Mouse (Mus musculus): ENCODE data around the gene 4933405O20Rik.

Gene 4933405O20Rik

DNA sequence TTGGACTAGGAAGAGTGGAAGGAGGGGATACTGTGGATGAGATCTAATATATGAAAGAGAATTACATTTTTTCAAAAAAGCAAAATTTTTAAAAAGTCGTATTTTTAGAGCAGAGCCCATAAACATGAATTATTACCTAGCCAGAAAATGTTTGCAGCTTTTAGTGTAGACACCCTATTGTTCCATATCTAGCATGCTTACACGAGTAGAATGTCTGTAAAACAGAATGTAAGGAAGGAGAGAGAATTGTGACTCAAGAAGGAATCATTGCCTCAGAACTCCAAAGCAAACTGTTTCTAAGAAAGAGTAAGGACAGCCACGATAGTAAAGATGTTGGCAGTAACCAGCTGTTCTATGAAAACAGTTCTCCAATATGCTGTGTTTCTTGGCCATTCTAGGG, at the start of gene 4933405O20Rik:
TSS of gene 4933405O20Rik (plus strand) at position 301 of the 400 bp plus-strand sequence.
- no peak for DNase-seq

GRCm38 (mm10) chr7:50549572-50549971, 49.4 kb upstream of the 4933405O20Rik start:
- no peak for DNase-seq

DNA sequence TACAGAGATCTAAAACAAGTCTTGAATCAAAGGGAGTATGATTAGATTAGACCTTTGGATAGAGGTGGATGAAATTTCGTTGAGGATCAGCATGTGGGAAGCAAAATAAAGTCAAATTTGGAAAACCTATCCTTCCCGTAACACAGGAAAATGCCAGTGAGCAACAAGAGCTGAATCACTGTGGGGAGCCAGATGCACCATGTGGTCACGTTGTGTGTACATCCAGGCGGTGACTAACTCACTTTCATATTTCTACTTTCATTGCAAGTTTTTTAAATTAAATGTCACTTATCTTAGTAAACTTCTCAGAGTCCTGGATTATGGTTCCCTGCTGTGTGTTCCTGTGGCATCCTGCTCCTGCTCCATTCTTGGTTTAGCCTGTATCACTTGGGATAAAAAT, 47.6 kb upstream of the 4933405O20Rik start:
- no peak for DNase-seq

- DNase-seq: no peak
These were observed 36.3 kb upstream of the 4933405O20Rik start for GRCm38 (mm10) chr7:50562708-50563107.

DNA sequence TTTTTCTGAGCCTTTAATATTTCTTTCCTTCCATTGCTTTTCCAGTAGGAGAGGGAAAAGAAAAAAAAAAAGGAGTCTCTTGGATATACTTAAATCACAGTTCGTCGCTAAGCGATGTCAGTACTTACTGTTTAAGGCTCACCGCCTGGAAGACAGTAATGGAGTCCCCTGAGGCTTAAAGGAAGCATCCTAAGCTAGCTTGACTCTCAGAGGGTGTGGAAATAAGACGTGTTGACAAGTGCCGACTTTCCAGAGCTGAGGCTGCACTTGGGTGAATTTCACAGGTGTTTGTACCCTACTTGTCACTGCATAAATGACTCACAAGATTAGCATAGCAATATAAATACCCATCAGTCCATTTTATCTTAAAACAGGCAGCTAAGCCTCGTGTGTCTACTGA, 25.1 kb upstream of the 4933405O20Rik start:
- DNase-seq: no peak

DNA sequence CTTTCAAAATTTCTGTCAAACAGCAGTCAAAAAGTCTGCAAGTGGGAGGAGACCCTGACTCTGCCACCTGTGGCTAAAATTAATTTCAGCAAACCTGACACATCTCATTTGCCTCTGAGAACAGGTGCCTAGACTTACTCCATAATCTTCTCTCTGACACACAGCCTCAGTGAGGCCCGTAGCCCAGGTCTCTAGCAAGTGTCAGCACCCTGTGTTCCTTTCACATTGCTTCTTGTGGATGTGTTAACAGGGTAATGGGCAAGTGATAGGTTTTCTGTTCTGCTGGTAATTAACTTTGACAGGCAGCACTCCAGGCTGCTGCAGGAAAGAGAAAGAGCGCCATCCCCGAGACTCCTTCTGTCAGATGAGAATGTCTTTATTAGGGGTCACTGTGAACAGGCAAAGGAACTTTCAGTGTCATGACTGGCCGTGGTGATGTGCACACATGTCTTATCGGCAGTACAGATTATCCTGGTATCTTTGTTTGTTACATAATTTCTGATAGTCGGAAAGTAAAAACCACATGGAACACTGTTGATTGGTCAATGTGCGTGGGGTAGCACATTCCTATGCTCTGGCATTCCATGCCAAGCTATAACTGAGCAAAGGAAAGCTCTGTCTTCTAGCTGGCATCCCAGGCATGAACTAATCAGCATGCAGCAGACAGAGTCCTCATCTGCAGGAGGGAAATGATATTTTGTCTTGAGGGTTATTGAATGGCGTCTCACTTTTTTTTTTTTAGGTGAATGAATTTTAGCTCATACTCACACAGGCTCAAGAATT, 10.2 kb upstream of the 4933405O20Rik start:
- no peak for DNase-seq

DNA sequence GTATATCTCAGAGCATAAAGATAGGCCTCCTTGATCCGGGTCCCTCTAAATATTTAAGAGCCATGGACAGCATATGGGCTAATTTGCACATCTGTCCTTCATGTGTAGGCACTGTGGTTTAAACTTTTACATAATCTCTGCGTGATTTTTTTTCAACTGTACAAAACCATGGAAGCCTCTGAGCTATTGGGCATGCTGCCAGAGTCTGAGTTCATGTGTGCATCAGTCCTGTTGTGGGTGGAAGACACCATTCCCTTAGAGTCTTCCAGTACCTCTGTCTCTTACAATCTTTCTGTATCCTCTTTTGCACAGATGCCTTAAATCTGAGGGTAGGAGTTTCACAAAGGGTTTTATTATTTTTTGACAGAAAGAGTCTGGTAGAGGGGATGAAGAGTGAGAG, 15.1 kb downstream of the 4933405O20Rik start:
- DNase-seq: no peak

GRCm38 (mm10) chr7:50629186-50629585, 30.2 kb downstream of the 4933405O20Rik start:
- no peak for DNase-seq

DNA sequence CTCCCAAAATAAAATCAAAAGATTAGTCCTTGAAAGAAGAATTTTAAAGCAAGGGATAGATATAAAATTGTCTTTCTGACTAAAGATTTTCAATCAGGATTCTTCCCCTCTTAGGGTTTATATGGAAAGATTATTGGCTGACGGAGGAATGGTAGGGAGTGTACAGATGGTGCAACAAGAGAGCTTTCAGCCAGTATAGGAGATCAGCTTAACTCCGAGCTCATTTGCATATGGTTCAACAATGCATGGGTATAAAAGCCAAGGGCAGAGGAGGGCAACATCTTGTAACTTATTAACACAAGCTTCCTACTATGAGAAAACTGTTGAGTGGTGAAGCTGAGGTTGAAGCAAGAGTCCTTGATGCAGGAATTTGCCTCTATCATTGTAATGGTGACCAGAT, 34.2 kb downstream of the 4933405O20Rik start:
- no peak for DNase-seq

All from lung, postnatal 36 days (tissue).